Mouse (Mus musculus) midbrain, embryonic 10.5 days (tissue): ENCODE data around the gene Pak6. TPM values are rescaled to one million over a fixed set of nuclear protein-coding genes. Genes with fewer than 3 reads are reported as not detected.
A peak's percentile ranks its signal among the peaks of the same experiment; 100 is the strongest.

Experiments
- DNase-seq: peaks from one replicate; pipeline ENCODE4 v3.0.0-alpha.2; 2017; ENCODE audit warnings: low spot score
- H3K27ac ChIP-seq: fragments of 300-500 bp; sonication (generic); replicated peaks from 2 replicates; pipeline ENCODE4 v1.5.1; 2016; ENCODE audit warnings: mild to moderate bottlenecking
- H3K27me3 ChIP-seq: fragments of 300-500 bp; sonication (generic); 2 replicates; pipeline ENCODE4 v1.6.1; 2016; ENCODE audit warnings: low read depth, mild to moderate bottlenecking; ENCODE audit not compliant: poor library complexity, severe bottlenecking
- H3K36me3 ChIP-seq: fragments of 300-500 bp; sonication (generic); 2 replicates; pipeline ENCODE4 v1.6.1; 2016; ENCODE audit warnings: mild to moderate bottlenecking, moderate library complexity
- H3K4me1 ChIP-seq: fragments of 300-500 bp; sonication (generic); 2 replicates; pipeline ENCODE4 v1.6.1; 2016
- H3K4me3 ChIP-seq: fragments of 300-500 bp; sonication (generic); 2 replicates; pipeline ENCODE4 v1.5.1; 2016; ENCODE audit warnings: mild to moderate bottlenecking, moderate library complexity
- H3K9me3 ChIP-seq: fragments of 300-500 bp; sonication (generic); replicated peaks from 2 replicates; pipeline ENCODE4 v1.6.1; 2016; ENCODE audit warnings: mild to moderate bottlenecking
- WGBS: fragments of 180-500 bp; shearing (Covaris S2); methylation state at CpG from one replicate; pipeline ENCODE4 v1.1.7; 2016; 5-methylcytosine and 5-hydroxymethylcytosine counted together
- polyA plus RNA-seq: library from polyadenylated mRNA; unstranded; fragments of >200 nt; fragmentation: Nextera tagmentation; extraction: Ambion mirVana; gene quantifications from 2 replicates; pipeline ENCODE4 v1.2.1, GENCODE M21; 2016

The Pak6 gene
- polyA plus RNA-seq, 1 experiment from 2014 or later, result 0.26 TPM

DNA sequence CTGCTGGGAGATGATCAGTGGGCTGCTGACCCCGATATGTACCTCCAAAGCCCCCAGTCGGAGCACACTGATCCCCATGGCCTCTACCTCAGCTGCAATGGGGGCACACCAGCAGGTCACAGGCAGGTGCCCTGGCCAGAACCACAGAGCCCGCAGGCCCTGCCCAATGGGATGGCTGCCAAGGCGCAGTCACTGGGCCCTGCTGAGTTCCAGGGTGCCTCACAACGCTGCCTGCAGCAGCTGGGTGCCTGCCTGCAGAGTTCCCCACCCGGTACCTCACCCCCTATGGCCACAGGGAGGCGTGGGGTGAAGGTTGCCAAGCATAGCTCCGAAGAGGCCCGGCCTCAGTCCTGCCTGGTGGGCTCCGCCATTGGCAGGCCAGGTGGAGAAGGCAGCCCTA is 26.8 kb downstream of the Pak6 start:
- H3K27me3 ChIP-seq, result peaks cover 55% of the 10 kb centered on the region
- H3K4me3 ChIP-seq, result no peak overlapping the region
- H3K9me3 ChIP-seq, result no peaks in the 10 kb centered on the region
- WGBS, result 77% methylated on average over 10 of the region's 10 CpGs
- DNase-seq, result no peak
- no peaks in the 10 kb centered on the region for H3K4me1 ChIP-seq
- H3K36me3 ChIP-seq, result no peaks in the 10 kb centered on the region
- 0 out of 2 replicates have a peak overlapping the region, but pooled peaks have one; percentile 42 for H3K27ac ChIP-seq

- H3K36me3 ChIP-seq, result no peaks in the 10 kb centered on the region
- no peak overlapping the region for H3K27ac ChIP-seq
- H3K27me3 ChIP-seq, result peaks cover 81% of the 10 kb centered on the region
- no peaks in the 10 kb centered on the region for H3K9me3 ChIP-seq
- 89% methylated on average over 19 of the region's 19 CpGs for WGBS
- H3K4me3 ChIP-seq, result no peak overlapping the region
- DNase-seq, result no peak
- H3K4me1 ChIP-seq, result no peaks in the 10 kb centered on the region
These were observed 30.4 kb downstream of the Pak6 start for GRCm38 (mm10) chr2:118693370-118693966.

DNA sequence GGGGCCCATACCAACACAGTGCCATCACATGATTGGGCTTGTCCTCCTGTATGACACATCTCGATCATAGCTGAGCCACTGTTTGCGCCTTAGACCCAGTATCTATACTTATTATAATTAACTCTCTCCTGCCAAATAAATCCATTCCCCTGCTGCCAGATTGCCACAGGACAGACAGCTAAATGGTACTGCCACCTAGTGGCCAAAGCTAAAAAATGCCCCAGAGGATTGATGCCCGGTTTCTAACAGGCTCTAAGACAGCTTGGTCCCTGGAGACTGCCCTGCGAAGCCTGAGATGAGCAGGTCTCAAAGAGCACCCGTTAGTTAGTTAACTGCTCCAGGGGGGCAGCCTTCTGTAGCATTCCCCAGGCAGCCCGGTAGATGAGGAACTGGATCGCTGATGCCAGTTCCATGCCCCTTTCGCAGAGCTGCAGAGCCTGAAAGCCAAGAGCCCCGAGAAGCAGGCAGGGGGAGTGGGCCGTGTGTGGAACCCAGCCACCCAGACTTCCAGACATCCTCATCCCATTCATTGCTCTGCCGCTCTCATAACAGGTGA is 32.7 kb downstream of the Pak6 start:
- Histone ChIP-seq H3K4me3 (no peak overlapping the region), H3K4me1 (peaks cover 7% of the 10 kb centered on the region), H3K9me3 (no peaks in the 10 kb centered on the region), H3K36me3 (no peaks in the 10 kb centered on the region), H3K27me3 (peaks cover 82% of the 10 kb centered on the region), H3K27ac (no peak overlapping the region)
- WGBS, result 24% methylated on average over 11 of the region's 11 CpGs
- DNase-seq, result peak; percentile 64

GRCm38 (mm10) chr2:118696451-118697308 is 33.6 kb downstream of the Pak6 start:
- Histone ChIP-seq H3K9me3 (no peaks in the 10 kb centered on the region), H3K4me3 (no peak overlapping the region)

DNA sequence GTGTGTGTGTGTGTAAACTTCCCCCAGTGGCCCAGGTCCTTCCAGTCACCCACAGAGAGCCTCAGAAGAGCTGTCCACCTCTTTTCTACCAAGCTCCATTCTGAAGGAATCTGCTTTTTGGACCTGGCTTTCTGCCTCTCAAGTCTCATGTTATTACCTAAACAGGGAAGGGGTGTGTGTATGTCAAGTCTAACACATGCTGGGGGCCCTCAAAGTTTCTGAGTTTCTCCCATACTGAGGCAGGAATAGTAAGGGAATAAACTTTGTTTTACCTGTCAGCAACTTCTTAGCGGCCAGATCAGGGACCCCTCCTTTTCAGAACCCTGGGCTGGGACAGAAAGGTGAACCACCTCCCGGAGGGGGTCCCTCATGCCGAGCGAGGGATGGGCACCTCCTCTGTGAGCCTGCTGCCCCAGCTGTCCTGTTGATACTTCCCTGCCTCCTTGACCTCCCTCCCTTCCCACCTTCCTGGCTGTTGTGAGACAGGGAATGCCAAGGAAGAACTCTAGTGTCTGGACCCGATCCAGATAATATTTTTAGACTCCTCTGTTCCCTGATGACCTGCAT is 34.3 kb downstream of the Pak6 start:
- H3K27me3 ChIP-seq, result peaks cover 94% of the 10 kb centered on the region
- 52% methylated on average over 5 of the region's 5 CpGs for WGBS

More at GRCm38 (mm10) chr2:118696451-118697308, 33.6 kb downstream of the Pak6 start:
- no peaks in the 10 kb centered on the region for H3K36me3 ChIP-seq
- H3K4me1 ChIP-seq, result peaks cover 11% of the 10 kb centered on the region
- peaks cover 91% of the 10 kb centered on the region for H3K27me3 ChIP-seq
- DNase-seq, result no peak
- H3K27ac ChIP-seq, result no peak overlapping the region
- 61% methylated on average over 21 of the region's 21 CpGs for WGBS

GRCm38 (mm10) chr2:118697955-118698354 is 34.9 kb downstream of the Pak6 start:
- Histone ChIP-seq H3K36me3 (no peaks in the 10 kb centered on the region), H3K27me3 (peaks cover 97% of the 10 kb centered on the region), H3K27ac (no peak overlapping the region), H3K9me3 (no peaks in the 10 kb centered on the region), H3K4me1 (peaks cover 21% of the 10 kb centered on the region), H3K4me3 (no peak overlapping the region)
- no peak for DNase-seq
- WGBS, result 38% methylated on average over 7 of the region's 7 CpGs

More for the DNA sequence above, 34.3 kb downstream of the Pak6 start:
- Histone ChIP-seq H3K9me3 (no peaks in the 10 kb centered on the region), H3K4me1 (peaks cover 15% of the 10 kb centered on the region), H3K4me3 (no peak overlapping the region), H3K36me3 (no peaks in the 10 kb centered on the region), H3K27ac (no peak overlapping the region)
- DNase-seq, result no peak

DNA sequence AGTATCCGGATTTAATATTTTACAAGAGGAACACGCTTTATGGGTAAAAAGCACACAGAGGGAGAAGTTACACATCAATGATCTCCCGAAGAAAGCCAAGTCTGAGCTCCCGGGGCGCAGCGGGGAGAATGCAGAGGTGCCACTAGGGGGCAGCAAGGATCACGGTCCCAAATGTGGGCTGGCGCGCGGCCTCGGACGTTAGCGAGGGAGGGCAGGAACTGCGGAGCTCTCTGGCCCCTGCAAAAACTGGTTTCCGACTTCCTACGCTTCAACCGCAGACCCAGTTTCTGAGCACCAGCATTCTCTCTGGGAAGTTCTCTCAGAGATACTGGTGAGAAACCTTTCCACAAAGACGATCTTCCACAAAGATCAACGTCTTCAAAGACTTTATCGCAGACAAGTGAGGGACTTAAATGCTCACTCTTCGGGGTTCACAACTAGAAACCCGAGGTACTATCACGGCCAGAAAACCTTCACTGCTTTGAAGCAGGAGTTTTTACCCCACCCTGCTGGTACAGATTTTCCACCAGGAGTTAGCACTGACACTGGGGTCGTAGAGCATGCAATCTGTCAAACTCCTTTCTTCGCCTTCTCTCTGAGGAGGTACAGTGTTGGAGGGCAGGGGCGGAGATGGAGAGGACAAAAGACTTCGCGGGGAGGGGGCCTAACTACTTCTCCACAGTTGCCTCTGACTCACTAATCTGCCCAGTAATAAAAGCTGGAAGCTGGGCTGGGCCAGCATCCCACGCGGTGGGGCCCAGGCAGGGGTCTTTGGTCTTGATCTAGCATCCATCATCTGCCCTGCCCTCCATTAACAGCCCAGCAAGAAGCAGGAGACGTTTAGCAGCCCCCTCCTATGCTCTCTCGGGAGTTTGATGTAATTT is 37.3 kb downstream of the Pak6 start:
- Histone ChIP-seq H3K4me1 (peaks cover 38% of the 10 kb centered on the region), H3K9me3 (no peaks in the 10 kb centered on the region), H3K27me3 (peaks cover 97% of the 10 kb centered on the region), H3K4me3 (peak overlapping the region; percentile 39), H3K27ac (no peak overlapping the region), H3K36me3 (no peaks in the 10 kb centered on the region)
- peak; percentile 87 for DNase-seq
- 2% methylated on average over 32 of the region's 32 CpGs for WGBS

GRCm38 (mm10) chr2:118701161-118701560 is 38.1 kb downstream of the Pak6 start:
- peak overlapping the region; percentile 39; the same call in 1 of the 2 replicates for H3K4me3 ChIP-seq
- H3K36me3 ChIP-seq, result no peaks in the 10 kb centered on the region
- WGBS, result 3% methylated on average over 5 of the region's 5 CpGs
- peaks cover 40% of the 10 kb centered on the region for H3K4me1 ChIP-seq
- DNase-seq, result no peak
- no peak overlapping the region for H3K27ac ChIP-seq
- H3K9me3 ChIP-seq, result no peaks in the 10 kb centered on the region
- H3K27me3 ChIP-seq, result peaks cover 99% of the 10 kb centered on the region

GRCm38 (mm10) chr2:118701971-118702882 is 39.1 kb downstream of the Pak6 start:
- DNase-seq, result peak; percentile 59
- H3K27me3 ChIP-seq, result peaks cover 99% of the 10 kb centered on the region
- H3K4me3 ChIP-seq, result peak overlapping the region; percentile 54
- peaks cover 50% of the 10 kb centered on the region for H3K4me1 ChIP-seq
- H3K9me3 ChIP-seq, result no peaks in the 10 kb centered on the region
- 2% methylated on average over 51 of the region's 51 CpGs for WGBS
- H3K27ac ChIP-seq, result 0 out of 2 replicates have a peak overlapping the region, but pooled peaks have one; percentile 13
- no peaks in the 10 kb centered on the region for H3K36me3 ChIP-seq

- Histone ChIP-seq H3K36me3 (no peaks in the 10 kb centered on the region), H3K4me3 (peak overlapping the region; percentile 54), H3K27me3 (peaks cover 99% of the 10 kb centered on the region), H3K9me3 (no peaks in the 10 kb centered on the region), H3K4me1 (peaks cover 50% of the 10 kb centered on the region), H3K27ac (0 out of 2 replicates have a peak overlapping the region, but pooled peaks have one; percentile 13)
- under 1% methylated on average over 93 of the region's 93 CpGs for WGBS
- DNase-seq, result peak; percentile 74
These were observed 40.0 kb downstream of the Pak6 start for GRCm38 (mm10) chr2:118702883-118703761.
